Mouse (Mus musculus): ENCODE results near the gene Gp1bb.

DNA sequence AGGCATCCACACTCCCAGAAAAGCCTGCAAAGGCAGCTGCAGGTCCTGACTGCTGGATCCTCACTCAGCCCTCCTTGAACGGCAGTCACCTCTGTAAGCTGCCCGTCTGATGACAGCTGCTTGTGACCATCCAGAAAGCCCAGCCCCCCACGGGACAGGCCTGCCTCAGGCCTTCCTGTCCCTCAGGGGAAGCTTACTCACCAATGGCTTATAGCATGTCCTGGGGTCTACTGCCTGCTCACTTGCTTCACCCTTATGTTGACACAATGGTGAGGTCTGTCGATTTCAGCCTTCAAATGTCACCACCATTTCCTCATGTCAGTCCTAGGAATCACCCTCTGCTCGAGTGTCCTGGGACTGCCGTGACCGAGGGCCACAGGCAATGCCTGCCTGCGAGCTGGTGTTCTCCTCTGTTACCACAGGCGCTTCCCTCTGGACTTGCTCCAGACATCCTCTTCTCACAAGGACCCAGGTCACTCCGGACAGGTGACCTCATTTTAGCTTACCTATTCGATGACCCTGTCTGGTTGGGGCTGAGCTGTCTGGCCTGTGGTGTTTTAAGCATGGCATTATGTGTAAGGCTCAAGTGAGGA, 21.3 kb upstream of the Gp1bb start:
- no peak for TF ChIP-seq CTCF (IDR thresholded peaks at IDR 0.05; ENCODE audit: extremely low read depth, insufficient read length, insufficient replicate concordance, low read depth, low read length)
- no peak for TF ChIP-seq POLR2A (IDR thresholded peaks at IDR 0.05; ENCODE audit: low read depth, low read length)

Data from small intestine, adult 2 months (tissue).